Mouse (Mus musculus): Measurements from ENCODE around the gene Gm28870. TPM values are rescaled to one million over a fixed set of nuclear protein-coding genes. Genes with fewer than 3 reads are reported as not detected.

Gene Gm28870
- polyA plus RNA-seq (2017; shearing (Covaris generic)), result not detected

GRCm38 (mm10) chrY:50096976-50097375 is at the start of gene Gm28870:
Gm28870 (plus strand) TSS chrY:50097276.

